Mouse (Mus musculus): ENCODE results near the gene Dgke. TPM values are rescaled to one million over a fixed set of nuclear protein-coding genes. Genes with fewer than 3 reads are reported as not detected.

Dgke gene
- 14.3 to 16.6 TPM (median 14.8 TPM) in 4 replicates for total RNA-seq (2023)

DNA sequence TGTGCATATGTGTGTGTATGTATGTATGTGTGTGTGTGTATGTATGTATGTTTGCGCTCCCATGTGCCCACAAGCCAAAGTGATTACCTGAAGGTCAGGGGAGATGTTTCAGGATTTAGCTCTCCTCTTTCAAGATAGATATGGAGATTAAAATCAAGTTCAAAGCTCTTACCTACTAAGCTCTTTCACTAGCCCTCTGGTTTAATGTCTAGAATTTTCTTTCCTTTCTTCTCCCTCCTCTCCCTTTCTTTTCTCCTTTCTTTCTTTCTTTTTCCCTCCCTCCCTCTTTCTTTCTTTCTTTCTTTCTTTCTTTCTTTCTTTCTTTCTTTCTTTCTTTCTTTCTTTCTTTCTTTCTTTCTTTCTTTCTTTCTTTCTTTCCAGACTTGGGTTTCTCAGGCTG lies at the start of gene Dgke:
TSS of gene Dgke (minus strand) at position 101 of the 400 bp plus-strand sequence.

DNA sequence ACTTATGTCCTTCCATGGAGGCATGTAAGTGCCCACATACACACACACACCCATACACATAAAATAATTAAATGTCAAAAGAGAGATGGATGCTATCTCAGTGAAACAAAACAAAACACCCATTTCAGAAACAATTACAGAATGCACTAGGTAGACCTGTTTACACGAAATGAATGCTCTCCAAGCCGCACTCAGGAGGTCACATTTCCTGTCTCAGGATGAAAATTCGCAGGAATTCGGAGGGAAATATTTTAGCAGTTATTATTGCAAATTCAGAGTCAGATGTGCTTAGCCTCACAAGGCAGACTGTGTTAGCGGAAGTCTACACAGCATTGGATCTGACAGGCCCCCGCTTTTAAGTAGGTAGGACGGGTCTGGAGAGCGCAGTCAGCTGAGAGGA lies 6.9 kb upstream of the Dgke start, which contains the start of gene Gm525:
TSS of gene Gm525 (plus strand) at position 301 of the 400 bp plus-strand sequence.

DNA sequence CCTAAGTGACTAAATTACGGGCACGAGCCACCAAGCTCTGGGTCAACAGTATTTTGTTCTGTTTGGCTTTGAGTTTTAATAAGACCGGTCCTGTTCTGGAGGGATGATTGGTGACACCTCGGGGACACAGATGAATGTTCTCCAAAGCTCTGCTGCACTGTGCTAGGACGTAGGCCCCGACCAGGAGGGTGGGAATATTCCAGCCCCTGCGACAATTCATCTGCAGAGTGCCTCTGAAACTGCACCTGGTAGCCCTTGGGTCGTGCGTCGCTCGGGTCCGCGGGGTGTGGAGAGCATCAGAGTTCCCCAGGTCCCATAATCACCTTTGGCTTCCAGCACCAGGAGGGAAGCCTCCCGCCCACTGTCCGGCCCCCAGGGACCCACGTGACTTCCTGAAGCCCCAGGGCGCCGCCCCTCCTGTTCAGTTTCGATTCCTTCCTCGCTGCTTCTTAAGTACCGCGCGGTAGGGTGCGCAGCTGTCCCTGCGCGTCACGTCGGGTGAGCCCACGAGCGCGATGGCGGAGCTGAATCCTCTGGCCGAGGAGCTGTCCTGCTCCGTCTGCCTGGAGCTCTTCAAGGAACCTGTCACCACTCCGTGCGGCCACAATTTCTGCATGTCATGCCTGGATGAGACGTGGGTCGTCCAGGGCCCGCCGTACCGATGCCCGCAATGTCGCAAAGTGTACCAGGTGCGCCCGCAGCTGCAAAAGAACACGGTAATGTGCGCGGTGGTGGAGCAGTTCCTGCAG lies 67.5 kb downstream of the Dgke start, which contains the start of gene Trim25:
TSS of gene Trim25 (plus strand) at position 403 of the 749 bp plus-strand sequence.

Other genes starting within 250 kb of the Dgke start
- gene Akap1, start 202.3 kb downstream of the Dgke start, total RNA-seq (2023): 0.36 to 1.9 TPM (median 0.64 TPM) in 4 replicates
- 76.8 to 84.8 TPM (median 82.9 TPM) in 4 replicates for gene Scpep1, start 111.4 kb downstream of the Dgke start, total RNA-seq (2023)
- gene Elobl, start 99.9 kb downstream of the Dgke start, total RNA-seq (2023): not detected in 4 replicates
- gene Coil, start 96.6 kb downstream of the Dgke start, total RNA-seq (2023): 14.6 to 15.7 TPM (median 15.1 TPM) in 4 replicates
- 153 to 176 TPM (median 154 TPM) in 4 replicates for gene Trim25, start 67.5 kb downstream of the Dgke start, total RNA-seq (2023)
- not detected in 4 replicates for gene Gm525, start 7.0 kb upstream of the Dgke start, total RNA-seq (2023)
- gene Nog, start 235.5 kb upstream of the Dgke start, total RNA-seq (2023): not detected in 4 replicates